Mouse (Mus musculus) spleen, adult 2 months (tissue): Measurements from ENCODE around the gene Zfp493. TPM values are rescaled to one million over a fixed set of nuclear protein-coding genes. Genes with fewer than 3 reads are reported as not detected.
"Not testable (repeated sequence)": the region's sequence is repeated elsewhere in the genome, so short reads cannot be mapped to it uniquely, and the experiment has no call there.

Experiments used
- DNase-seq, 2 experiments: peaks; one replicate each; pipeline versions ENCODE4 v3.0.0 to v3.0.0-alpha.2; 2012 to 2021; ENCODE audit warnings: low spot score in 2 of 2, low read depth in 1 of 2
- H3K27ac ChIP-seq: fragments of 200-500 bp; 2 replicates; pipeline ENCODE4 v1.5.1; 2012; ENCODE audit warnings: low read length, inconsistent platforms; ENCODE audit not compliant: insufficient read depth
- H3K27me3 ChIP-seq: fragments of 200-500 bp; 2 replicates; pipeline ENCODE4 v1.6.1; 2012; ENCODE audit warnings: mild to moderate bottlenecking, moderate library complexity, low read length, inconsistent platforms; ENCODE audit not compliant: control insufficient read depth, insufficient read depth
- H3K36me3 ChIP-seq: fragments of 200-500 bp; 2 replicates; pipeline ENCODE4 v1.6.1; 2012; ENCODE audit warnings: mild to moderate bottlenecking, low read length, inconsistent platforms; ENCODE audit not compliant: control insufficient read depth, insufficient read depth
- H3K4me1 ChIP-seq: fragments of 200-500 bp; 2 replicates; pipeline ENCODE4 v1.6.1; 2011; ENCODE audit warnings: inconsistent platforms; ENCODE audit not compliant: control insufficient read depth, insufficient read depth, insufficient read length
- H3K4me3 ChIP-seq: fragments of 200-500 bp; 2 replicates; pipeline ENCODE4 v1.5.1; 2011; ENCODE audit warnings: mild to moderate bottlenecking, inconsistent platforms; ENCODE audit not compliant: insufficient read depth, insufficient read length; ENCODE audit errors: extremely low read depth
- CTCF ChIP-seq: fragments of 200-500 bp; IDR thresholded peaks from 2 replicates; pipeline ENCODE4 v1.5.1; 2011; ENCODE audit warnings: mild to moderate bottlenecking, inconsistent platforms; ENCODE audit not compliant: insufficient read depth, insufficient read length, insufficient replicate concordance; ENCODE audit errors: extremely low read depth
- POLR2A ChIP-seq: fragments of 200-500 bp; IDR thresholded peaks from 2 replicates; pipeline ENCODE4 v1.6.1; 2011; ENCODE audit warnings: low read depth, low read length, inconsistent platforms
- WGBS: fragments of 180-500 bp; shearing (Covaris S2); methylation state at CpG from one replicate; pipeline ENCODE4 v1.1.7; 2018; 5-methylcytosine and 5-hydroxymethylcytosine counted together
- polyA plus RNA-seq: library from polyadenylated mRNA; depleted of rRNA; stranded (reverse); fragments of >200 nt; gene quantifications from 2 replicates; pipeline ENCODE4 v1.2.3, GENCODE M21; 2012

The Zfp493 gene
- polyA plus RNA-seq, 1 experiment, result 0.78 TPM

GRCm38 (mm10) chr13:67759966-67760365 is 19.5 kb upstream of the Zfp493 start:
- H3K4me3 ChIP-seq, result no peak overlapping the region
- H3K27me3 ChIP-seq, result no peaks in the 10 kb centered on the region
- H3K27ac ChIP-seq, result no peak overlapping the region
- no peaks in the 10 kb centered on the region for H3K4me1 ChIP-seq
- DNase-seq, result no peak
- TF ChIP-seq POLR2A, result no peak
- no peak for TF ChIP-seq CTCF
- no peaks in the 10 kb centered on the region for H3K36me3 ChIP-seq
- WGBS, result 75% methylated on average over 1 of the region's 1 CpGs

- no peak for DNase-seq
- H3K27me3 ChIP-seq, result no peaks in the 10 kb centered on the region
- H3K27ac ChIP-seq, result no peak overlapping the region
- no peaks in the 10 kb centered on the region for H3K4me1 ChIP-seq
- TF ChIP-seq POLR2A (no peak), CTCF (no peak)
- H3K4me3 ChIP-seq, result no peak overlapping the region
- WGBS, result 82% methylated on average over 2 of the region's 2 CpGs
- no peaks in the 10 kb centered on the region for H3K36me3 ChIP-seq
These were observed 16.3 kb upstream of the Zfp493 start for GRCm38 (mm10) chr13:67763031-67763768.

- no peaks in the 10 kb centered on the region for H3K4me1 ChIP-seq
- WGBS, result 93% methylated on average over 10 of the region's 10 CpGs
- no peaks in the 10 kb centered on the region for H3K27me3 ChIP-seq
- H3K4me3 ChIP-seq, result no peak overlapping the region
- DNase-seq, result no peak
- TF ChIP-seq POLR2A (no peak), CTCF (no peak)
- H3K27ac ChIP-seq, result no peak overlapping the region
- no peaks in the 10 kb centered on the region for H3K36me3 ChIP-seq
These were observed 12.5 kb downstream of the Zfp493 start for GRCm38 (mm10) chr13:67791921-67792455.

- Histone ChIP-seq H3K27ac (no peak overlapping the region), H3K4me1 (no peaks in the 10 kb centered on the region), H3K36me3 (no peaks in the 10 kb centered on the region), H3K4me3 (no peak overlapping the region), H3K27me3 (no peaks in the 10 kb centered on the region)
- WGBS, result 89% methylated on average over 3 of the region's 3 CpGs
- no peak for TF ChIP-seq POLR2A
- no peak for TF ChIP-seq CTCF
- DNase-seq, result no peak
These were observed 19.1 kb downstream of the Zfp493 start for GRCm38 (mm10) chr13:67798618-67799017.

- H3K4me1 ChIP-seq, H3K27me3 ChIP-seq, H3K4me3 ChIP-seq, H3K27ac ChIP-seq, DNase-seq, H3K36me3 ChIP-seq: not testable (repeated sequence)
- WGBS, result 89% methylated on average over 3 of the region's 3 CpGs
These were observed 19.7 kb downstream of the Zfp493 start for GRCm38 (mm10) chr13:67799151-67799550.

- no peaks in the 10 kb centered on the region for H3K27me3 ChIP-seq
- no peak overlapping the region for H3K4me3 ChIP-seq
- no peaks in the 10 kb centered on the region for H3K36me3 ChIP-seq
- WGBS, result 74% methylated on average over 1 of the region's 1 CpGs
- H3K4me1 ChIP-seq, result peaks cover 2% of the 10 kb centered on the region; the same call in 1 of the 2 replicates
- TF ChIP-seq CTCF (no peak), POLR2A (no peak)
- DNase-seq, result no peak
- no peak overlapping the region for H3K27ac ChIP-seq
These were observed 32.2 kb downstream of the Zfp493 start for GRCm38 (mm10) chr13:67811651-67812210.
